Mouse (Mus musculus): ENCODE results near the gene Sfxn2.

Gene Sfxn2

GRCm38 (mm10) chr19:46599375-46600256 is 26.5 kb downstream of the Sfxn2 start:
- DNase-seq = peak in 1 of 2 experiments; percentile 19

DNA sequence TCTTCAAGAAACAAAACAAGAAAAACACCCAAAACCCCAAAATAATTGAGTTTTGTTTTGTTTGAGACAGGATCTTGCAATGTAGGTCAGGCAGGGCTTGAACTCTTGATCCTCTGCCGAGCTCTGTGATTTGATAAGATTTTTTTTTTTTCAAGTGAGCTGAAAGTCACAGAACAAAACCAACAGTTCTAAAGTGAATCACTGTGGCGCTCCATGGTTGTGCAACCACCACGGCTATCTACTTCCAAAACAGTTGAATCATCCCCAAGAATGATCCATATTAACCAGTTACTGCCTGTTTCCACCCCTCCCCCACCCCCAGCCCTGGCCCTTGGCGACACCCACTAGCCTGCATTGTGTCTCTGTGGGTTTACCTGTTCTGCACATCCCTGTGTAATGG is 27.2 kb downstream of the Sfxn2 start:
- DNase-seq = no peak

GRCm38 (mm10) chr19:46601491-46601890 is 28.3 kb downstream of the Sfxn2 start:
- DNase-seq = no peak

DNA sequence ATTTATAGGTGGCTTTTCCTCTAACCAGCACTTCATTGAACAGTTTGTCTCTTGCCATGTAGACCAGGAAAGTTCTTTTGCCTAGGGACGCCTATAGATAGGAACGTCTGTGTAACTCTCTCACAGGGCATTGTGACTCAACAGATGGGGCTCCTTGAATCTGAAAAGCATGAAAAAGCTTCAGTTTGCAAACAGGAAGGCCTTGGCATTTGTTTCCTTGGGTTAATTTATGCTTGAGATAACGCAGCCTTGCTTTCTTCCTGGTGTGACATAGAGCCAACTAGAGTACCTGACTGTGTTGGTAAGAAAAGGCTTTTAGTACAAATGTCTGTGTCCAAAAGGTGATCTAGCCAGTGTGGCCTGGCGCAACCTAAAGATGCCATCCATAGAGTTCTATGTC is 29.2 kb downstream of the Sfxn2 start:
- no peak for DNase-seq

DNA sequence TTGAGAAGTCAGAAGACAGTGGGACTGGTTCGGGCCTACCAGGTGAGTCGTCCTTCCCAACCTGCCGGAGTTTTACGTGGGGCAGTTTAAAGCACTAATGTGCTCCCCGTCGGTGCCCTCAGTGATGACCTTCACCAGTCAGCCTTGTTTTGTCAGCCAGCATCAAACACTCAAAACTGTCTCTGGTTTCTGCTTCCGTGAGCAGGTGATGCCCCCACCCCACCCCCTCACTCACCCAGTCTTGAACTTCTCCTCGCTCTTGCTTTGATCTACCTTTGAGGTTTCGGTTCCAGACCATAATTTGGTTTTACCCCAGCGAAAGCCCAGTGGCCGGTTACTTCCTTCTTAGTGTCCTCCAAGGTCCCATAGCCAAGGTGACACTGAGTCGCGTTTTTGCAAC is 33.6 kb downstream of the Sfxn2 start:
- DNase-seq = no peak

DNA sequence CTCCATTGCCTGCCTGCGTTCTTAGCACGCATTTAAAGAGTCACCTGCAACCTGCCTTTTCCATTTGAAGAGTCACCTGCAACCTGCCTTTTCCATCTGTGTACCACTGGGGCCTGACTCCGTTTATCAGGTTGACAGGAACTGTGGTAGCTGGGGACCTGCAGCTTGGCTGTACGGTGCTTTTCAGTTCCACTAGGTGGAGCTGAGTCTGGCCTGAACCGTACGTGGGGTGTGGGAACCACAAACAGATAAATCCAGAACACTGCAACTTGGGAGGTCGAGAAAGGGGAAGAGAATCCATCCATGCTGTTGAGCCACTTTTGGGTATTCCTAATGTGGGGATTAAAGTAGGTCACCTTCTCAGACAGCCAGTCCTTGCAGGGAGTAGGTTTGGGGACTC is 34.3 kb downstream of the Sfxn2 start:
- no peak for DNase-seq

DNA sequence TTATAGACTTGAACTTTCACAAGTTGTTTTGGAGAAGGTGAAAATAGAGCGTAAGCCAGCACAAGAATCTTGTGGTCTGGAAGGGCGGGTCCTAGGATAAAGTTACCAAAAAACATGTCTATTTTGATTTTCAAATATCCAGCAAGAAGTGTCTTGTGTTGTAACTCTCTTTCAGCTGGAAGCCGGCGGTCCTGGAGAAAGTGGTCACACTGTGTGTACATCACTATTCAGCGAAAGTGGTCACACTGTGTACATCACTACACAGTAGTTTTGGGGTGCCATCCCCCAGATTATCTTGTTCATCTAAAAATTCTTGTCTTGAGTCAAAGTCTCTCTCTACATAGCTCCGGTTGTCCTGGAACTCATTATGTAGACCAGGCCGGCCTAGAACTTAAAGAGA is 35.0 kb downstream of the Sfxn2 start:
- no peak for DNase-seq

DNA sequence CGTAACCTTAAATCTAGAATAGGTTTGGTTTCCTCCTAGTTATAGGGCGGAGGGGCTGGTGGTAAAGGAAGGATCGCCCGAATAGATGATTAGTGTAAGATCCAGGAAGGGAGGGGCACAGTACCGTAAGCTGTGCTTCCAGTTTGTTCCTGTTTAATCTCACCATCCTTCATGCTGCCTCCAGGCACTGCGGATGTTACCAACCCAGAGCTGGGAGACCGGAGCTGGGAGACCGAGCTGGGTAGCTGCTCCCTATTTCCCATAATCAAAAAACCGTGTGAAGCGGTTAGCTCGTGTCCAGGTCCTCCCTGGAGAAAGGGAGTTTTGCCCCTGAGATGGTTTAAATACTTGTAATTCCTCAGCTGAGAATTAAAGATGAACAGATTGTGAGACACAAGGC is 43.2 kb downstream of the Sfxn2 start:
- no peak for DNase-seq

- no peak for DNase-seq
These were observed 44.2 kb downstream of the Sfxn2 start for GRCm38 (mm10) chr19:46617361-46617760.

DNA sequence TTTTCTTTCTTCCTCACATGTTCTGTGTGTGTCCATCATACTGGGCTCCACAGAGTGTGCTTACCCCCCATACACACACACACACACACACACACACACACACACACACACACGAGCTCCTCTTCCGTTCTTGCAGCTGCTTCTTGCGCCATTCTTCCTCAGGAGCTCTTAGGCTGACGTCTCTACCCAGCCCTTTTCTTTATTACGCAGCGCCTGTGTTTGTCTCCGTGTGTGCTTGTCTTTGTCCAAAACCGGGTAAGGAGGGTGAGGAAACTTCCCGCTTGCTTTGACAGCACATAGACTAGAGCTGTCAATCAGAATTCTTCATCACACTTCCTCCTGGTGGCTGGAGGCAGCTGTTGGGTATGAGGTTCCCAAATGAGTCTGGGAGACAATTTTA is 45.2 kb downstream of the Sfxn2 start:
- no peak for DNase-seq

DNA sequence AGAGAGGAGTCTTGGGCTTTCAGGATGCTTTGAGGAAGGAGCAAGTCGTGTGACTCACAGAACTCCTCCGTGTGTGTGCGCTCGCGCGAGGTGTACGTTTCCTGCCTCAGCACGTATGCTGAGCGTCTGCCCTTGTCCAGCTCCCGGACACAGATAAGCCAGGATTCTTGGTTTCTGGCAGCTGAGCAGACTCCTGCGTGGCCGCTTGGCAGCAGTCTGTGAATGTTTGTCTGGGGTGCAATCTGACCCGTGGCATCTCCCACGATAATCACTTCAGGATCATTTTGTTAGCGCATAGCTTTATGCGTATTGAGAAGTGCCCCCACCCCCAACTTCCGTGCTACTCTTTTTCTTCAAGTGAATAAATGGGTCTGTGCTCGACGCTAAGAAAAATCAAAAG is 45.8 kb downstream of the Sfxn2 start:
- DNase-seq = peak; percentile 43 to 48

GRCm38 (mm10) chr19:46619518-46619917 is 46.4 kb downstream of the Sfxn2 start:
- no peak for DNase-seq

- no peak for DNase-seq
These were observed 47.0 kb downstream of the Sfxn2 start for GRCm38 (mm10) chr19:46620016-46620808.

DNA sequence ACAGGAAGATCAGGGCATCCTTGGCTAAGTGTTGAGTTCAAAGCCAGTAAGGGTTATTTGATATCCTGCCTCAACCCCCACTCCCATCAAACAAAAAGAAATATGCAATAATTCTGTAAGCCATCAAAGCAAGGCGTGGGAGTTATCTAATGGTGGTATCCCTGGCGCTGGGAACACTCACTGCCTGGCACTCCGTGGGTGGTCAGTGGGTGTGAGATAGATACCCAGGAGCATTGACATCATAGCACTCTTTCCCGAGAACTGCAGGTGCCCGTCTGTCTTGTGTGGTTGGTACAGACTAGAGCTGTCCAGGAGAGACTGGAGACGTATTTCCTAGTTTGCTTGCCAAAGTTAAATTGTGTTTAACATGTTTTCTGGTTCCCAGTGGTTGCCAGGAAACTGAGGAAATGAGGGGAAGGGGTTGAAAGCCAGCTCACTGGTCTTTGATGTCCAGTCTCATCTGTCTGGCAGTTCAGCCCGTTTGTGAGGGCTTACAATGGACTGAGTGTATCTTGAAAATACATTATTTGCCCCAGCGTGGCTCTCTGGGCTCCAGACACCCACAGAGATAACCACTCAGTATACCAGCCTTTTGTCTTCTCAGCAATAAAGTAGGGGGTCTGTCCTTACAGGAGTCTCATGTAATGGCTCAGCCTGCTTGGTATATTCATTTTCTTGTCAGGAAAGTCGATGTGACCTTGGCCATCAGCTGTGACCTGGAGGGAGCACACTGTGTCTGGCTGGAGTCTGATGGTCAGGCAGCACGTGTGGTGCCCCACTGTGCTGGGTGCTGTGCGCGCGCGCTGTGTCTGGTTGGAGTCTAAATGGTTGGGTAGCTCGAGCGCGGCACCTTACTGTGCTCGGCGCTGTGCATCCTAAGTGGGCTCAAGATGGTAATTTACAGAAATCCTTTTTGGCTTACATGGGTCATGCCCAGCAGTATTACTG is 48.3 kb downstream of the Sfxn2 start:
- DNase-seq = no peak

- no peak for DNase-seq
These were observed 49.6 kb downstream of the Sfxn2 start for GRCm38 (mm10) chr19:46622659-46623193.

- no peak for DNase-seq
These were observed 50.1 kb downstream of the Sfxn2 start for GRCm38 (mm10) chr19:46623194-46623667.

GRCm38 (mm10) chr19:46623790-46624772 is 50.9 kb downstream of the Sfxn2 start:
- DNase-seq = peak in 1 of 2 experiments; percentile 39

DNA sequence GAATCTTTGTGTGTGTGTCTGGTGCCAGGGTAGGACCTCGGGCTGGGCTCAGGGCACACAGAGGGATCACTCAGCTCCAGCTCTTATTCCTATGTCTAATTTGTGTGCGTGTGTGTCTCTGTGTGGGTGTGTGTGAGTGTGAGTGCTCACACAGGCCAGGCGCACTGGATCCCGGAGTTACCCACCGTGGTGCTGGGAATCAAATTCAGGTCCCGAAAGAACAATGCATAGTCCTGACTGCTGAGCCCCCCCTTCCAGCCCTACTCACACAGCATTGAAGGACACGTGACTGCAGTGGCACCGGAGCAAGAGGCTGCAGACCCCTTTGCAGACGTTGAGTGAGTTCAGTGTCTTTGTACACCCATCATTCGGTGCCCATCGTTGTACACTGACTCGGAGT is 51.9 kb downstream of the Sfxn2 start:
- DNase-seq = no peak

- no peak for DNase-seq
These were observed 52.4 kb downstream of the Sfxn2 start for GRCm38 (mm10) chr19:46625519-46625918.

- no peak for DNase-seq
These were observed 55.2 kb downstream of the Sfxn2 start for GRCm38 (mm10) chr19:46628403-46628802.

GRCm38 (mm10) chr19:46629807-46630206 is 56.6 kb downstream of the Sfxn2 start:
- DNase-seq = no peak

All from cerebellum, postnatal 36 days (tissue).